Mouse (Mus musculus) testis, adult 2 months (tissue): ENCODE data around the gene Gm20388.

Source experiments
- CTCF ChIP-seq: fragments of 200-500 bp; IDR thresholded peaks from 2 replicates; pipeline ENCODE4 v1.5.1; 2012; ENCODE audit warnings: low read depth, mild to moderate bottlenecking, inconsistent platforms, low read length, moderate library complexity; ENCODE audit not compliant: control insufficient read depth, insufficient read depth, insufficient replicate concordance
- POLR2A ChIP-seq: fragments of 200-500 bp; IDR thresholded peaks from 2 replicates; pipeline ENCODE4 v1.6.1; 2012; ENCODE audit warnings: low read depth, mild to moderate bottlenecking, inconsistent platforms, low read length, moderate library complexity; ENCODE audit not compliant: control insufficient read depth

DNA sequence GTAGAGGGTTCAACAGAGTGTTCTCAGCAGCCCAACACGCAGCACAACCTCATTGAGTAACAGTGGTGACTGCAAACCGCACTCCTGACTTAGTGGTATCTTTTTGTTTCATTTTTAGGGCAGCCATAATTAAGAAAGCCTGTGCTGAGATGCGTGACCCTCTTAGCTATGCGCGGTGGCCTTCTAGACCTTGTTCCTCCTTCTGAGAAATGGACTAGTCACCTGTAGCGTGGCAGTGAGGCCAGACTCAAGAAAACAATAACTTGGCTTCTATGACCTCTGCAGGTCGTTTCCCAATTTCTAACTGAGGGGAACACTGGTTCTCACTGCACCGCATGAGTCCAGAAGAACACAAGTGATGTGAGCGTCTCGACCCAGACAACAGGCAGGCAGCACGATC, 2993.9 kb downstream of the Gm20388 start:
- TF ChIP-seq CTCF (no peak), POLR2A (no peak)
